Mouse (Mus musculus): Measurements from ENCODE around the gene Pdxdc1. TPM values are rescaled to one million over a fixed set of nuclear protein-coding genes. Genes with fewer than 3 reads are reported as not detected.
A peak's percentile ranks its signal among the peaks of the same experiment; 100 is the strongest.

The Pdxdc1 gene
- polyA plus RNA-seq (2015; fragmentation: Nextera tagmentation; extraction: Ambion mirVana), result 59.5 and 61.1 TPM in 2 replicates

DNA sequence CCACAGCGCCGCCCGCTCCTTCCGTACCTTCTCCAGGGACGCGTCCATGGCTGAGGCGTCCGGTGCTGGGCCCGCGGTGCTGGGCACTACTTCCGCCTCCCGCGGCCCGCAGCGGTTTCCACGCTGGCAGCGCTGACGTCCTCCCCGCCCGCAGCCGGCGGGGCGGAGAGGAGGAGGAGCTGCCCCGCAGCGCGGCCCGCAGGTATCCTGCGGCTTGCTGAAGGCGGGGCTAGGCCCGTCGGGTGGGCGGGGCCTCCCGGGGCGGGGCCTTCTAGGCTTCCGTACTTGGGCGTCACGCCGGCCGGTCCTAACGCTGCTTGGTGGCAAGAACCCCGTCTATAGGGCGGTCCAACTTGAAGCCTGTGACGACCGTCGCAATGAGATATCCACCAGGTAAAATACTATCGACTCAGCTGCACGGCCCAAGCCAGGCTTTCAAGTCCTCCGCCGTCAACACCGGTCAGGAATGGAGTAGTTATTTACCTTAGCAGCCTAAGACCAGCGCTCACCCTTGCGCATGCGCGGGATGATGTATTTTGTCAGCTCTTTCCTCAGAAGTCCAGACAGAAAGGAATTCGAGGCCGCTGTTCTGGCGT, at the start of gene Pdxdc1, which contains the start of gene Mpv17l:
Gene Pdxdc1 (minus strand): TSS at position 244 of the 596 bp plus-strand sequence.
Gene Mpv17l (plus strand): TSS at position 274 of the 596 bp plus-strand sequence.
- H3K27ac ChIP-seq (ENCODE audit: low read depth, low read length), result peak within 1 kb of the TSS; percentile 80
- ATAC-seq, result peak; percentile 98
- under 1% methylated on average over 54 of the region's 57 CpGs for WGBS
- H3K4me2 ChIP-seq (replicated peaks; ENCODE audit: low read depth), result peak within 1 kb of the TSS; percentile 63
- H3K9me3 ChIP-seq (ENCODE audit: control insufficient read depth), result no peaks in the 10 kb centered on the region
- no peak for TF ChIP-seq CTCF (IDR thresholded peaks at IDR 0.05; ENCODE audit: low read depth)
- peaks cover 9% of the 10 kb centered on the region; the same call in 1 of the 2 replicates for H3K4me1 ChIP-seq (replicated peaks; ENCODE audit: control insufficient read depth, insufficient read depth, low read length)
- no peaks in the 10 kb centered on the region for H3K27me3 ChIP-seq (replicated peaks; ENCODE audit: control insufficient read depth, insufficient read depth, low read length)
- H3K4me3 ChIP-seq (ENCODE audit: low read depth, low read length), result peak within 1 kb of the TSS; percentile 94
- peak within 1 kb of the TSS; percentile 91 for H3K9ac ChIP-seq (ENCODE audit: low read depth, low read length)
- H3K36me3 ChIP-seq (ENCODE audit: control insufficient read depth, insufficient read depth), result no peaks in the 10 kb centered on the region

DNA sequence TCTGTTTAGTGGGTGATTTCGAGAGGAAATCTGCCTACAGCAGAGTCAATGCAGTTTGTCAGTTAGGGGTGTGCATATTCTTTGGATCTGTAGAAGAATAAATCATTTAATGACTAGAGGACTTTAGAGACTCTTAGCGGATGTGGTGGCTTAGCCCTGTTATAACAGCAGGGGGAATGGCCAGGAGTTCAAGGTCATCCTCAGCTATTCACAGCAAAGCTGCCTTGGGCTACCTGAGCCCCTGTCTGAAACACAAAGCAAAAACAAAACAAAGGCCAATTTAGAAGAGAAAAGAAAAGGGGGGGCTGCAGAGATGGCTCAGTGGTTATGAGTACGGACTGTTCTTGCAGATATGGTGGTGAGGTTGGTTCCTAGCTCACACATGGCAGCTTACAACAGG, 48.3 kb upstream of the Pdxdc1 start:
- no peaks in the 10 kb centered on the region for H3K4me1 ChIP-seq (replicated peaks; ENCODE audit: control insufficient read depth, insufficient read depth, low read length)
- no peaks in the 10 kb centered on the region for H3K9me3 ChIP-seq (ENCODE audit: control insufficient read depth)
- no peak overlapping the region for H3K4me2 ChIP-seq (replicated peaks; ENCODE audit: low read depth)
- no peak for ATAC-seq
- H3K27ac ChIP-seq (ENCODE audit: low read depth, low read length), result no peak overlapping the region
- no peak overlapping the region for H3K4me3 ChIP-seq (ENCODE audit: low read depth, low read length)
- no peaks in the 10 kb centered on the region for H3K27me3 ChIP-seq (replicated peaks; ENCODE audit: control insufficient read depth, insufficient read depth, low read length)
- TF ChIP-seq CTCF (IDR thresholded peaks at IDR 0.05; ENCODE audit: low read depth), result no peak
- WGBS, result 73% methylated on average over 3 of the region's 3 CpGs
- no peak overlapping the region for H3K9ac ChIP-seq (ENCODE audit: low read depth, low read length)
- no peaks in the 10 kb centered on the region for H3K36me3 ChIP-seq (ENCODE audit: control insufficient read depth, insufficient read depth)

DNA sequence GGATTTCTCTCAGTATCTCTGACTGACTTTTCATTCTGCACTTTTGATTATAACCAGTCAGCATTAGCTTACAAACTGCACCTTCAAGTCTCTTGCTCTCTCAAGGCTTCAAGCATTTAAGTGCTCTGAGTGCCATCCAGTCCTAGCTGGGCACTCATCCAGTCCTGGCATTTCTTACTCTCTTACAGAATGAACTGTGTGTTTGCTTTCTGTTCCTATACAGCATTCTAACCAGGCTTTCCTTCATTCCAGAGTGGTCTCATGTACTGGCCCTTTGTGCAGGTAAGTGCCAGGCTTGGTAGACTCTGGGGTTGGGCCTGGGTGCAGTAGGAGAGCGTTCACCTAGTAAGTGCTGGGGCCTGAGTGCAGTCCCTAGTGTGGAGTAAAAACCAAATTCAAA, 43.4 kb upstream of the Pdxdc1 start:
- no peak overlapping the region for H3K4me3 ChIP-seq (ENCODE audit: low read depth, low read length)
- TF ChIP-seq CTCF (IDR thresholded peaks at IDR 0.05; ENCODE audit: low read depth), result no peak
- no peak overlapping the region for H3K4me2 ChIP-seq (replicated peaks; ENCODE audit: low read depth)
- H3K36me3 ChIP-seq (ENCODE audit: control insufficient read depth, insufficient read depth), result no peaks in the 10 kb centered on the region
- H3K27me3 ChIP-seq (replicated peaks; ENCODE audit: control insufficient read depth, insufficient read depth, low read length), result no peaks in the 10 kb centered on the region
- H3K9ac ChIP-seq (ENCODE audit: low read depth, low read length), result no peak overlapping the region
- H3K4me1 ChIP-seq (replicated peaks; ENCODE audit: control insufficient read depth, insufficient read depth, low read length), result no peaks in the 10 kb centered on the region
- ATAC-seq, result no peak
- H3K27ac ChIP-seq (ENCODE audit: low read depth, low read length), result no peak overlapping the region
- H3K9me3 ChIP-seq (ENCODE audit: control insufficient read depth), result no peaks in the 10 kb centered on the region
- WGBS, result 97% methylated on average over 1 of the region's 1 CpGs

DNA sequence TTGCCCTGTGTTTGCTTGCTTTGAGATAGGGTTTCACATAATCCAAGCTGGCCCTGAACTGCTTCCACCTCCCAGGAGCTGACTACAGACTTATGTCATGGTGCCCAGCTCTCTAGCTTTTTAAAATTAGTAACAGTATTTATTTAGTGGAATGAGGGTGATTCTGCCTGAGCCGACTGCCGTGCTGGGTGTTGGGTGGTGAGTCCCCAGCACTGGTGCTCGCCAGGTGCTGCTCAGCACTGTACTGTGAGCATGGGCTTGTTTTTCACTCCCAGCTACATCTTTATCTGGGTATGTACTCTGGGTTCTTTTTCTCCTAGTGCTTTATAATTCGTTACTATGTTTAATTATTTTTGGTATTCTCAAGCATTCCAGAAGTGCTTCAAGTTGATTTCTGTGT, 42.2 kb upstream of the Pdxdc1 start:
- Histone ChIP-seq H3K27ac (ENCODE audit: low read depth, low read length) (no peak overlapping the region), H3K4me2 (replicated peaks; ENCODE audit: low read depth) (no peak overlapping the region), H3K4me3 (ENCODE audit: low read depth, low read length) (no peak overlapping the region), H3K4me1 (replicated peaks; ENCODE audit: control insufficient read depth, insufficient read depth, low read length) (no peaks in the 10 kb centered on the region), H3K9ac (ENCODE audit: low read depth, low read length) (no peak overlapping the region), H3K9me3 (ENCODE audit: control insufficient read depth) (no peaks in the 10 kb centered on the region), H3K27me3 (replicated peaks; ENCODE audit: control insufficient read depth, insufficient read depth, low read length) (no peaks in the 10 kb centered on the region), H3K36me3 (ENCODE audit: control insufficient read depth, insufficient read depth) (no peaks in the 10 kb centered on the region)
- no peak for ATAC-seq
- no peak for TF ChIP-seq CTCF (IDR thresholded peaks at IDR 0.05; ENCODE audit: low read depth)
- 67% methylated on average over 4 of the region's 4 CpGs for WGBS

DNA sequence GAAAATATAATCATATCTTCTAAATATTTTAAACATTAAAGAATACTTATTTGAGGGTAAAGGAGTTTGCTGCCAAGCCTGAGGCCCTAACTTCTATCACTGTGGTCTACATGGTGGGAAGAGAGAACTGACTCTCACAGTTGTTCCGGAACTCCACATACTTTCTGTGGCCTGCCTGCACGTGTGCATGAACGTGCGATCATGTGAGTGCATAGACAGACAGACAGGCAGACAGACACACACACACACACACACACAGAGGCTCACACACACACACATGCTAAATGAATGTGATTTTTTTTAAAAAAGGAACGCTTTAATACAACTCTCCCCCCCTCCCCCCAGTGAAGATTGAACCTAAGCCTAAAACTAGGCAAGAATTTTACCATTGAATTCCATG, 41.8 kb upstream of the Pdxdc1 start:
- no peak for ATAC-seq
- no peaks in the 10 kb centered on the region for H3K9me3 ChIP-seq (ENCODE audit: control insufficient read depth)
- WGBS, result 75% methylated on average over 5 of the region's 5 CpGs

DNA sequence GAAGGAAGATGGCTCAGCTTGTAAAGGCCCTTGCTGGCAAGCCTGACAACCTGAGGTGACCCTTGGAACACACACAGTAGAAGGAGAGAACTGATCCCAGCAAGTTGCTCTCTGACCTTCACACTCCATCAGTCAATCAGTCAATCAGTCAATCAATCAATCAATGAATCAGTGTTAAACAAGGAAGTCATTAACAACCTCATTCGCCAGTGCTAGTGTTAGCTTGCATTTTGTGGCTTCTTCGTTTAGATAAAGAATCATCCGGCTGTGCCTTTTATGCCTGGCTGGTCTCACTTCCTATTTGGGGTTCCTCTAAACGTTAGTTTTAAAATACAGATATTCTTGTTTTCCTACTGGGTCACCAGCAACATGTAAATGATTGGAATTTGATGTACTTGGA, 41.2 kb upstream of the Pdxdc1 start:
- Histone ChIP-seq H3K36me3 (ENCODE audit: control insufficient read depth, insufficient read depth) (no peaks in the 10 kb centered on the region), H3K9ac (ENCODE audit: low read depth, low read length) (no peak overlapping the region), H3K4me3 (ENCODE audit: low read depth, low read length) (no peak overlapping the region), H3K27me3 (replicated peaks; ENCODE audit: control insufficient read depth, insufficient read depth, low read length) (no peaks in the 10 kb centered on the region), H3K4me2 (replicated peaks; ENCODE audit: low read depth) (no peak overlapping the region), H3K4me1 (replicated peaks; ENCODE audit: control insufficient read depth, insufficient read depth, low read length) (no peaks in the 10 kb centered on the region), H3K27ac (ENCODE audit: low read depth, low read length) (no peak overlapping the region), H3K9me3 (ENCODE audit: control insufficient read depth) (no peaks in the 10 kb centered on the region)
- no peak for ATAC-seq
- WGBS, result 41% methylated on average over 4 of the region's 4 CpGs
- TF ChIP-seq CTCF (IDR thresholded peaks at IDR 0.05; ENCODE audit: low read depth), result no peak

More for the DNA sequence above, 41.8 kb upstream of the Pdxdc1 start:
- no peaks in the 10 kb centered on the region for H3K27me3 ChIP-seq (replicated peaks; ENCODE audit: control insufficient read depth, insufficient read depth, low read length)
- no peaks in the 10 kb centered on the region for H3K4me1 ChIP-seq (replicated peaks; ENCODE audit: control insufficient read depth, insufficient read depth, low read length)
- no peak overlapping the region for H3K27ac ChIP-seq (ENCODE audit: low read depth, low read length)
- no peak overlapping the region for H3K9ac ChIP-seq (ENCODE audit: low read depth, low read length)
- no peak for TF ChIP-seq CTCF (IDR thresholded peaks at IDR 0.05; ENCODE audit: low read depth)
- no peak overlapping the region for H3K4me2 ChIP-seq (replicated peaks; ENCODE audit: low read depth)
- no peaks in the 10 kb centered on the region for H3K36me3 ChIP-seq (ENCODE audit: control insufficient read depth, insufficient read depth)
- H3K4me3 ChIP-seq (ENCODE audit: low read depth, low read length), result no peak overlapping the region

Measured in intestine, postnatal 0 days (tissue).